Mouse (Mus musculus) cerebellum, adult 2 months (tissue): ENCODE data around the gene Hs2st1.
A peak's percentile ranks its signal among the peaks of the same experiment; 100 is the strongest.

Source experiments
- CTCF ChIP-seq: fragments of 200-500 bp; IDR thresholded peaks from 2 replicates; pipeline ENCODE4 v1.5.1; 2011; ENCODE audit warnings: low read depth, mild to moderate bottlenecking, control low read depth, low read length, moderate library complexity, borderline replicate concordance; ENCODE audit not compliant: insufficient read depth
- POLR2A ChIP-seq: fragments of 200-500 bp; IDR thresholded peaks from 2 replicates; pipeline ENCODE4 v1.6.1; 2011; ENCODE audit warnings: low read length, control low read depth, borderline replicate concordance; ENCODE audit not compliant: insufficient read depth

DNA sequence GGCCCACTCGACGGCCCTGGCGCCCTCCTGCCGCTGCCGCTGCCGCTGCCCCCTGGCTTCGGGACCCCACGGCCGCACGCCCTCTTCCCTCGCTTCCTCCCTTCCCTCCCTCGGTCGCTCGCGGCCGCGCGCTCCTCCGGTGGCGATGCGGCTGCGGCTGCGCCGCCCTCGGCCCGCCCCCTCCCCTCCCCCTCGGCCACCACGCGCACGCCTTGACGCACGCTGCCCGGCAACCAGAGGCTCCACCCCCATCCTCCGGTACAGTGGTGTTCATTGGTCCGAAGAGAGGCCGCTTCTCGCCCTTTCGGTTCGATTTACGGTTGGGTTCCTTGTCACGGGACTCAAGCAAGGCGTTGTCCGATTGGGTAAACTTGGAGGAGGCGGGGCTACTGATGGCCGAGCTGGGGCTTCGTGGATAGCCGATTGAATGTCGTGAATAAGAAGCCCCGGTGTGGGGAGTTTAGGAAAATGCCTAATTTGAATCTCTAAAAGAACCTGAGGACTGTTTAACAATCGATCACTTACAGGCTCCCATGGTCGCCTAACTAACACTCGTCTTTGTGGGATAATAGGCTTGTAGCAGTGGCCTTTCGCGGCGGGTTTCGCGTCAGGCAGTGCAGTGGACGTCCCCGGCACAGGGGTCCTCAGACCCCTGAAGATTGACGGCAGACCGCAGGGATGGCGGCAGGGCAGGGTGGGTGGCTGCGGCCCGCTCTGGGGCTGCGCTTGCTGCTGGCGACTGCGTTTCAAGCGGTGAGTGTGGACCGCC, at the start of gene Hs2st1, which contains the start of gene Selenof:
- TF ChIP-seq POLR2A (peak; percentile 98), CTCF (no peak)
